In genomic region chr8:84736521-84736920, GRCm38 (mm10) we compare ENCODE assay signal across 18 mouse cellular contexts. TPM values are rescaled to one million over a fixed set of nuclear protein-coding genes. Genes with fewer than 3 reads are reported as not detected.
DNase-seq lines count a peak whose midpoint lies in the region; ATAC-seq and TF ChIP-seq lines count a peak whose summit lies in the region.
"Had no signal": no experiment of that assay in that cellular context is flagged by ENCODE, and none has a peak within 500 bp of the region (broad histone marks: within the 10 kb centered on the region; RNA-seq: fewer than 3 reads in every experiment).

No protein-coding gene starts in this region.

- H3K9ac ChIP-seq in forebrain, embryonic 11.5 days (ENCODE audit: low read length) = no peak overlapping the region
- H3K9ac ChIP-seq in heart, postnatal 0 days (replicated peaks; ENCODE audit: low read depth, low read length) = no peak overlapping the region
- 0 out of 2 replicates have a peak overlapping the region, but pooled peaks have one; percentile 2 for H3K9ac ChIP-seq in neural tube, embryonic 13.5 days
- no peak overlapping the region for H3K9ac ChIP-seq in neural tube, embryonic 15.5 days (replicated peaks)
- H3K9ac ChIP-seq: hindbrain, embryonic 15.5 days had no signal

- no peak overlapping the region for H3K4me2 ChIP-seq in forebrain, embryonic 11.5 days (ENCODE audit: low read depth, low read length, severe bottlenecking)
- no peak overlapping the region for H3K4me2 ChIP-seq in heart, postnatal 0 days (ENCODE audit: low read depth, low read length)
- H3K4me2 ChIP-seq in neural tube, embryonic 13.5 days = no peak overlapping the region
- H3K4me2 ChIP-seq in neural tube, embryonic 15.5 days = no peak overlapping the region
- H3K4me2 ChIP-seq: hindbrain, embryonic 15.5 days had no signal

- no peaks in the 10 kb centered on the region for H3K36me3 ChIP-seq in forebrain, embryonic 10.5 days (replicated peaks)
- H3K36me3 ChIP-seq in forebrain, embryonic 11.5 days (ENCODE audit: control insufficient read depth, insufficient read depth, low read length) = no peaks in the 10 kb centered on the region
- no peaks in the 10 kb centered on the region for H3K36me3 ChIP-seq in heart, postnatal 0 days (replicated peaks; ENCODE audit: control insufficient read depth, insufficient read depth, low read length)
- H3K36me3 ChIP-seq in neural tube, embryonic 13.5 days = no peaks in the 10 kb centered on the region
- no peaks in the 10 kb centered on the region for H3K36me3 ChIP-seq in neural tube, embryonic 15.5 days
- H3K36me3 ChIP-seq: hindbrain, embryonic 15.5 days had no signal

- peaks cover 84% of the 10 kb centered on the region for H3K4me1 ChIP-seq in forebrain, embryonic 10.5 days
- H3K4me1 ChIP-seq in forebrain, embryonic 11.5 days (replicated peaks; ENCODE audit: control insufficient read depth, insufficient read depth, low read length) = peaks cover 34% of the 10 kb centered on the region
- peaks cover 69% of the 10 kb centered on the region for H3K4me1 ChIP-seq in heart, postnatal 0 days (ENCODE audit: control insufficient read depth, insufficient read depth)
- peaks cover 97% of the 10 kb centered on the region for H3K4me1 ChIP-seq in neural tube, embryonic 13.5 days (replicated peaks)
- H3K4me1 ChIP-seq in neural tube, embryonic 15.5 days = peaks cover 94% of the 10 kb centered on the region
- peaks cover 59% of the 10 kb centered on the region for H3K4me1 ChIP-seq in lung, adult 2 months (ENCODE audit: control insufficient read depth, insufficient read depth, low read length)

- ATAC-seq in forebrain, embryonic 11.5 days (replicated peaks; ENCODE audit: low FRiP score) = no peak
- no peak for ATAC-seq in heart, postnatal 0 days (ENCODE audit: insufficient read depth, low read depth)
- ATAC-seq in neural tube, embryonic 13.5 days (ENCODE audit: low read depth) = no peak
- ATAC-seq in neural tube, embryonic 15.5 days (ENCODE audit: low FRiP score) = no peak

- DNase-seq in forebrain, embryonic 10.5 days (ENCODE audit: extremely low spot score, low spot score) = no peak
- DNase-seq in forebrain, embryonic 11.5 days (ENCODE audit: low spot score) = no peak
- DNase-seq in heart, postnatal 0 days (ENCODE audit: low spot score) = no peak
- DNase-seq in heart, postnatal 4 days = no peak
- DNase-seq in neural tube, embryonic 10.5 days (ENCODE audit: extremely low spot score, low spot score) = no peak
- DNase-seq in lung, adult 2 months = no peak
- DNase-seq: cerebellum, adult 9-10 months; embryo, embryonic 11 days; kidney, adult 18-20 months; kidney, postnatal 14 days; retina, postnatal 1 day had no signal

- H3K27me3 ChIP-seq in forebrain, embryonic 10.5 days (ENCODE audit: poor library complexity, severe bottlenecking) = peaks cover 100% of the 10 kb centered on the region
- peaks cover 54% of the 10 kb centered on the region for H3K27me3 ChIP-seq in forebrain, embryonic 11.5 days (ENCODE audit: control insufficient read depth, insufficient read depth, low read length)
- no peaks in the 10 kb centered on the region for H3K27me3 ChIP-seq in heart, postnatal 0 days (ENCODE audit: control insufficient read depth, insufficient read depth, low read length)
- peaks cover 85% of the 10 kb centered on the region for H3K27me3 ChIP-seq in neural tube, embryonic 13.5 days
- peaks cover 60% of the 10 kb centered on the region for H3K27me3 ChIP-seq in neural tube, embryonic 15.5 days (replicated peaks)

- TF ChIP-seq CTCF in heart, postnatal 0 days (IDR thresholded peaks at IDR 0.05; ENCODE audit: low read depth) = no peak
- no peak for TF ChIP-seq CTCF in lung, adult 2 months (IDR thresholded peaks at IDR 0.05; ENCODE audit: insufficient read depth, low read length)

- H3K4me3 ChIP-seq in forebrain, embryonic 10.5 days = no peak overlapping the region
- no peak overlapping the region for H3K4me3 ChIP-seq in forebrain, embryonic 11.5 days (ENCODE audit: low read depth, low read length)
- H3K4me3 ChIP-seq in heart, postnatal 0 days (ENCODE audit: low read depth, low read length) = no peak overlapping the region
- no peak overlapping the region for H3K4me3 ChIP-seq in neural tube, embryonic 13.5 days
- no peak overlapping the region for H3K4me3 ChIP-seq in neural tube, embryonic 15.5 days (replicated peaks)
- H3K4me3 ChIP-seq in lung, adult 2 months (replicated peaks; ENCODE audit: extremely low read depth, low read depth, low read length) = no peak overlapping the region
- H3K4me3 ChIP-seq: erythroblast, embryonic 14.5 days; hindbrain, embryonic 15.5 days; megakaryocyte, embryonic 14.5 days had no signal

- TF ChIP-seq EP300 in heart, postnatal 0 days (IDR thresholded peaks at IDR 0.05; ENCODE audit: low read depth) = no peak

- TF ChIP-seq POLR2A in lung, adult 2 months (IDR thresholded peaks at IDR 0.05; ENCODE audit: borderline replicate concordance, extremely low read depth, low read depth, low read length) = no peak

- 59% methylated on average over 4 of the region's 4 CpGs for WGBS in forebrain, embryonic 10.5 days
- 67% methylated on average over 4 of the region's 4 CpGs for WGBS in forebrain, embryonic 11.5 days
- 96% methylated on average over 4 of the region's 4 CpGs for WGBS in heart, postnatal 0 days
- 79% methylated on average over 4 of the region's 4 CpGs for WGBS in neural tube, embryonic 13.5 days
- 78% methylated on average over 4 of the region's 4 CpGs for WGBS in neural tube, embryonic 15.5 days
- WGBS in lung, adult 2 months = 100% methylated on average over 4 of the region's 4 CpGs

- H3K9me3 ChIP-seq in forebrain, embryonic 10.5 days = no peaks in the 10 kb centered on the region
- no peaks in the 10 kb centered on the region for H3K9me3 ChIP-seq in forebrain, embryonic 11.5 days (ENCODE audit: control insufficient read depth, low read length)
- H3K9me3 ChIP-seq in heart, postnatal 0 days (replicated peaks; ENCODE audit: control insufficient read depth, low read length) = no peaks in the 10 kb centered on the region
- no peaks in the 10 kb centered on the region for H3K9me3 ChIP-seq in neural tube, embryonic 13.5 days
- H3K9me3 ChIP-seq in neural tube, embryonic 15.5 days (replicated peaks) = no peaks in the 10 kb centered on the region
- H3K9me3 ChIP-seq: hindbrain, embryonic 15.5 days; megakaryocyte, embryonic 14.5 days had no signal

- H3K27ac ChIP-seq in forebrain, embryonic 10.5 days = 0 out of 2 replicates have a peak overlapping the region, but pooled peaks have one; percentile 4
- H3K27ac ChIP-seq in forebrain, embryonic 11.5 days (ENCODE audit: low read depth, low read length) = no peak overlapping the region
- H3K27ac ChIP-seq in heart, postnatal 0 days (ENCODE audit: low read depth) = peak overlapping the region; percentile 69; the same call in 1 of the 2 replicates
- no peak overlapping the region for H3K27ac ChIP-seq in neural tube, embryonic 13.5 days (replicated peaks)
- H3K27ac ChIP-seq in neural tube, embryonic 15.5 days (replicated peaks) = 0 out of 2 replicates have a peak overlapping the region, but pooled peaks have one; percentile 5
- H3K27ac ChIP-seq: hindbrain, embryonic 15.5 days had no signal

RNA-seq across cellular contexts. Expression of gene G430095P16Rik, which starts 13.7 kb away (rescaled TPM):
- 1.3 and 2.1 TPM in 2 replicates for polyA plus RNA-seq in forebrain, embryonic 10.5 days (2016; fragmentation: Nextera tagmentation; extraction: Ambion mirVana)
- 3.0 and 3.1 TPM in 2 replicates for polyA plus RNA-seq in forebrain, embryonic 11.5 days (2014; fragmentation: Nextera tagmentation; extraction: Ambion mirVana)
- 1.0 TPM in 1 of 2 replicates, not detected in the other for total RNA-seq in heart, postnatal 0 days (2014; rRNA removed; ENCODE audit: low replicate concordance)
- 3.0 and 3.1 TPM in 2 replicates for polyA plus RNA-seq in heart, postnatal 0 days (2015; fragmentation: Nextera tagmentation; extraction: Ambion mirVana)
- 1 to 10 TPM; 1.1 to 1.3 TPM for total RNA-seq in heart, postnatal 4 days (2021)
- 1.4 and 2.2 TPM in 2 replicates for polyA plus RNA-seq in neural tube, embryonic 13.5 days (2015; fragmentation: Nextera tagmentation; extraction: Ambion mirVana)
- 1.4 and 1.8 TPM in 2 replicates for polyA plus RNA-seq in neural tube, embryonic 15.5 days (2015; fragmentation: Nextera tagmentation; extraction: Ambion mirVana)
- 2.0 and 2.8 TPM in 2 replicates for polyA plus RNA-seq in lung, adult 2 months (2012; rRNA removed)
- total RNA-seq: layer of hippocampus, postnatal 14 days; left cerebral cortex, postnatal 36 days had no signal

RNA-seq across cellular contexts. Expression of gene Lyl1, which starts 35.3 kb away (rescaled TPM):
- polyA plus RNA-seq in forebrain, embryonic 10.5 days (2016; fragmentation: Nextera tagmentation; extraction: Ambion mirVana) = 4.9 and 5.8 TPM in 2 replicates
- 5.0 and 5.7 TPM in 2 replicates for polyA plus RNA-seq in forebrain, embryonic 11.5 days (2014; fragmentation: Nextera tagmentation; extraction: Ambion mirVana)
- 4.4 and 4.8 TPM in 2 replicates for total RNA-seq in heart, postnatal 0 days (2014; rRNA removed; ENCODE audit: low replicate concordance)
- polyA plus RNA-seq in heart, postnatal 0 days (2015; fragmentation: Nextera tagmentation; extraction: Ambion mirVana) = 8.7 and 9.8 TPM in 2 replicates
- total RNA-seq in heart, postnatal 4 days (2021) = 10 to 100 TPM in 1 of 2 experiments, 1 to 10 TPM in 1; 9.6 to 10.6 TPM
- polyA plus RNA-seq in neural tube, embryonic 13.5 days (2015; fragmentation: Nextera tagmentation; extraction: Ambion mirVana) = 2.8 and 3.6 TPM in 2 replicates
- 3.1 and 6.1 TPM in 2 replicates for polyA plus RNA-seq in neural tube, embryonic 15.5 days (2015; fragmentation: Nextera tagmentation; extraction: Ambion mirVana)
- polyA plus RNA-seq in lung, adult 2 months (2012; rRNA removed) = 20.2 and 21.9 TPM in 2 replicates

RNA-seq across cellular contexts. Expression of gene Nacc1, which starts 48.9 kb away (rescaled TPM):
- 31.3 and 31.5 TPM in 2 replicates for polyA plus RNA-seq in forebrain, embryonic 10.5 days (2016; fragmentation: Nextera tagmentation; extraction: Ambion mirVana)
- 34.6 and 37.7 TPM in 2 replicates for polyA plus RNA-seq in forebrain, embryonic 11.5 days (2014; fragmentation: Nextera tagmentation; extraction: Ambion mirVana)
- total RNA-seq in heart, postnatal 0 days (2014; rRNA removed; ENCODE audit: low replicate concordance) = 68.0 and 83.6 TPM in 2 replicates
- 6.2 and 6.9 TPM in 2 replicates for polyA plus RNA-seq in heart, postnatal 0 days (2015; fragmentation: Nextera tagmentation; extraction: Ambion mirVana)
- total RNA-seq in heart, postnatal 4 days (2021) = 10 to 100 TPM; 65.0 to 68.7 TPM
- 14.1 and 15.1 TPM in 2 replicates for polyA plus RNA-seq in neural tube, embryonic 13.5 days (2015; fragmentation: Nextera tagmentation; extraction: Ambion mirVana)
- polyA plus RNA-seq in neural tube, embryonic 15.5 days (2015; fragmentation: Nextera tagmentation; extraction: Ambion mirVana) = 12.3 and 14.1 TPM in 2 replicates
- polyA plus RNA-seq in lung, adult 2 months (2012; rRNA removed) = 72.5 and 81.8 TPM in 2 replicates

RNA-seq across cellular contexts. Expression of gene Trmt1, which starts 50.4 kb away (rescaled TPM):
- 68.8 and 69.3 TPM in 2 replicates for polyA plus RNA-seq in forebrain, embryonic 10.5 days (2016; fragmentation: Nextera tagmentation; extraction: Ambion mirVana)
- polyA plus RNA-seq in forebrain, embryonic 11.5 days (2014; fragmentation: Nextera tagmentation; extraction: Ambion mirVana) = 52.7 and 72.3 TPM in 2 replicates
- 98.3 and 116 TPM in 2 replicates for total RNA-seq in heart, postnatal 0 days (2014; rRNA removed; ENCODE audit: low replicate concordance)
- polyA plus RNA-seq in heart, postnatal 0 days (2015; fragmentation: Nextera tagmentation; extraction: Ambion mirVana) = 28.4 and 29.5 TPM in 2 replicates
- total RNA-seq in heart, postnatal 4 days (2021) = 10 to 100 TPM; 47.4 to 48.8 TPM
- 53.6 and 55.5 TPM in 2 replicates for polyA plus RNA-seq in neural tube, embryonic 13.5 days (2015; fragmentation: Nextera tagmentation; extraction: Ambion mirVana)
- 66.7 and 75.1 TPM in 2 replicates for polyA plus RNA-seq in neural tube, embryonic 15.5 days (2015; fragmentation: Nextera tagmentation; extraction: Ambion mirVana)
- 87.5 and 99.1 TPM in 2 replicates for polyA plus RNA-seq in lung, adult 2 months (2012; rRNA removed)

Comparison
In these comparisons a context has a peak if more than half of its experiments do, and no peak if none do; other contexts are left out.
1. H3K27ac ChIP-seq: peak in forebrain, embryonic 10.5 days (single experiment), heart, postnatal 0 days (single experiment) and neural tube, embryonic 15.5 days (single experiment); none in forebrain, embryonic 11.5 days (single experiment) and neural tube, embryonic 13.5 days (single experiment).